Mouse (Mus musculus): ENCODE measurements around the gene Sema5a.

GRCm38 (mm10) chr15:32281374-32281773, 36.8 kb downstream of the Sema5a start:
- TF ChIP-seq EP300 (IDR thresholded peaks at IDR 0.05) (no peak), CTCF (IDR thresholded peaks at IDR 0.05) (no peak)
